Mouse (Mus musculus) brain, embryonic 18.5 days (tissue): ENCODE measurements at regions not wholly inside any gene's neighbourhood (a gene's known extent, or its start where the extent isn't known, plus 50 kb on each side); places are given as distances from the start of the nearest gene placed in this dataset.
A peak's percentile ranks its signal among the peaks of the same experiment; 100 is the strongest.

ENCODE experiments used
- DNase-seq: peaks from one replicate; pipeline ENCODE4 v3.0.0-alpha.2; 2012; ENCODE audit warnings: low read depth, low spot score

- no peak for DNase-seq
Observed at GRCm38 (mm10) chr12:12882931-12883553, 58.7 kb downstream of the Mycn start.

- no peak for DNase-seq
Observed at GRCm38 (mm10) chr12:12878031-12878430, 63.7 kb downstream of the Mycn start.

GRCm38 (mm10) chr12:12877539-12877938, 64.2 kb downstream of the Mycn start:
- peak; percentile 37 for DNase-seq

GRCm38 (mm10) chr12:12875976-12876745, 65.6 kb downstream of the Mycn start:
- DNase-seq, result no peak

GRCm38 (mm10) chr12:12873551-12873950, 68.2 kb downstream of the Mycn start:
- no peak for DNase-seq

- DNase-seq, result no peak
Observed at GRCm38 (mm10) chr12:12872974-12873373, 68.7 kb downstream of the Mycn start.

GRCm38 (mm10) chr12:12871272-12871671, 70.4 kb downstream of the Mycn start:
- DNase-seq, result peak; percentile 67

GRCm38 (mm10) chr12:12866590-12866989, 75.1 kb downstream of the Mycn start:
- DNase-seq, result no peak

- no peak for DNase-seq
Observed at GRCm38 (mm10) chr12:12850681-12851080, 91.0 kb downstream of the Mycn start.

GRCm38 (mm10) chr12:12846716-12847115, 95.0 kb downstream of the Mycn start:
- no peak for DNase-seq

- DNase-seq, result no peak
Observed at GRCm38 (mm10) chr12:12842247-12842957, 99.3 kb downstream of the Mycn start.

- no peak for DNase-seq
Observed at GRCm38 (mm10) chr12:12841385-12842238, 100.1 kb downstream of the Mycn start.

GRCm38 (mm10) chr12:12840661-12841384, 100.9 kb downstream of the Mycn start:
- no peak for DNase-seq

GRCm38 (mm10) chr12:12837775-12838174, 103.9 kb downstream of the Mycn start:
- no peak for DNase-seq

- no peak for DNase-seq
Observed at GRCm38 (mm10) chr12:12827821-12828641, 113.7 kb downstream of the Mycn start.

GRCm38 (mm10) chr12:12827379-12827778, 114.3 kb downstream of the Mycn start:
- DNase-seq, result no peak

- DNase-seq, result no peak
Observed at GRCm38 (mm10) chr12:12826431-12826830, 115.3 kb downstream of the Mycn start.

- DNase-seq, result no peak
Observed at GRCm38 (mm10) chr12:12825842-12826241, 115.9 kb downstream of the Mycn start.

GRCm38 (mm10) chr12:12821473-12821872, 120.2 kb downstream of the Mycn start:
- DNase-seq, result no peak
